Mouse (Mus musculus): Measurements from ENCODE around the gene Dpysl5. TPM values are rescaled to one million over a fixed set of nuclear protein-coding genes. Genes with fewer than 3 reads are reported as not detected.

The Dpysl5 gene
- polyA plus RNA-seq, 1 experiment from 2014 or later: 180 TPM

- Histone ChIP-seq H3K9ac (peak overlapping the region; percentile 55; the same call in 1 of the 2 replicates), H3K4me3 (no peak overlapping the region), H3K27ac (peak overlapping the region; percentile 72), H3K4me2 (peak overlapping the region; percentile 1; the same call in 1 of the 2 replicates), H3K9me3 (no peaks in the 10 kb centered on the region), H3K36me3 (peaks cover 17% of the 10 kb centered on the region), H3K4me1 (replicated peaks) (peaks cover 68% of the 10 kb centered on the region), H3K27me3 (no peaks in the 10 kb centered on the region)
- ATAC-seq (ENCODE audit: low FRiP score): no peak
- WGBS: 34% methylated on average over 10 of the region's 10 CpGs
Measured at GRCm38 (mm10) chr5:30738127-30738828, 26.9 kb downstream of the Dpysl5 start.

- Histone ChIP-seq H3K4me3 (no peak overlapping the region), H3K9me3 (no peaks in the 10 kb centered on the region), H3K9ac (no peak overlapping the region), H3K4me1 (replicated peaks) (peaks cover 59% of the 10 kb centered on the region), H3K27ac (0 out of 2 replicates have a peak overlapping the region, but pooled peaks have one; percentile 72), H3K4me2 (no peak overlapping the region), H3K36me3 (peaks cover 30% of the 10 kb centered on the region), H3K27me3 (no peaks in the 10 kb centered on the region)
- 59% methylated on average over 8 of the region's 8 CpGs for WGBS
- no peak for ATAC-seq (ENCODE audit: low FRiP score)
Measured at GRCm38 (mm10) chr5:30739595-30739994, 28.2 kb downstream of the Dpysl5 start.

GRCm38 (mm10) chr5:30749582-30750311, 38.4 kb downstream of the Dpysl5 start:
- Histone ChIP-seq H3K36me3 (peaks cover 88% of the 10 kb centered on the region), H3K27me3 (no peaks in the 10 kb centered on the region), H3K4me2 (no peak overlapping the region), H3K27ac (peak overlapping the region; percentile 58), H3K4me1 (replicated peaks) (peaks cover 22% of the 10 kb centered on the region), H3K4me3 (no peak overlapping the region), H3K9ac (no peak overlapping the region), H3K9me3 (no peaks in the 10 kb centered on the region)
- peak; percentile 64 for ATAC-seq (ENCODE audit: low FRiP score)
- WGBS: 49% methylated on average over 12 of the region's 12 CpGs

- ATAC-seq (ENCODE audit: low FRiP score): no peak
- Histone ChIP-seq H3K4me3 (no peak overlapping the region), H3K9me3 (no peaks in the 10 kb centered on the region), H3K4me2 (no peak overlapping the region), H3K36me3 (peaks cover 81% of the 10 kb centered on the region), H3K27me3 (no peaks in the 10 kb centered on the region), H3K27ac (no peak overlapping the region), H3K4me1 (replicated peaks) (peaks cover 22% of the 10 kb centered on the region), H3K9ac (no peak overlapping the region)
- WGBS: 78% methylated on average over 5 of the region's 5 CpGs
Measured at GRCm38 (mm10) chr5:30751071-30751470, 39.7 kb downstream of the Dpysl5 start.

GRCm38 (mm10) chr5:30753128-30753527, 41.8 kb downstream of the Dpysl5 start:
- peaks cover 22% of the 10 kb centered on the region for H3K4me1 ChIP-seq (replicated peaks)
- H3K9ac ChIP-seq: no peak overlapping the region
- no peaks in the 10 kb centered on the region for H3K27me3 ChIP-seq
- peaks cover 68% of the 10 kb centered on the region for H3K36me3 ChIP-seq
- H3K4me3 ChIP-seq: no peak overlapping the region
- WGBS: 88% methylated on average over 4 of the region's 4 CpGs
- no peak for ATAC-seq (ENCODE audit: low FRiP score)
- H3K9me3 ChIP-seq: no peaks in the 10 kb centered on the region
- no peak overlapping the region for H3K27ac ChIP-seq
- no peak overlapping the region for H3K4me2 ChIP-seq

- Histone ChIP-seq H3K27me3 (no peaks in the 10 kb centered on the region), H3K36me3 (peaks cover 50% of the 10 kb centered on the region), H3K4me2 (no peak overlapping the region), H3K9me3 (no peaks in the 10 kb centered on the region), H3K9ac (no peak overlapping the region), H3K4me1 (replicated peaks) (peaks cover 4% of the 10 kb centered on the region), H3K27ac (no peak overlapping the region), H3K4me3 (no peak overlapping the region)
- no peak for ATAC-seq (ENCODE audit: low FRiP score)
- WGBS: 87% methylated on average over 5 of the region's 5 CpGs
Measured at GRCm38 (mm10) chr5:30755215-30755614, 43.9 kb downstream of the Dpysl5 start.

DNA sequence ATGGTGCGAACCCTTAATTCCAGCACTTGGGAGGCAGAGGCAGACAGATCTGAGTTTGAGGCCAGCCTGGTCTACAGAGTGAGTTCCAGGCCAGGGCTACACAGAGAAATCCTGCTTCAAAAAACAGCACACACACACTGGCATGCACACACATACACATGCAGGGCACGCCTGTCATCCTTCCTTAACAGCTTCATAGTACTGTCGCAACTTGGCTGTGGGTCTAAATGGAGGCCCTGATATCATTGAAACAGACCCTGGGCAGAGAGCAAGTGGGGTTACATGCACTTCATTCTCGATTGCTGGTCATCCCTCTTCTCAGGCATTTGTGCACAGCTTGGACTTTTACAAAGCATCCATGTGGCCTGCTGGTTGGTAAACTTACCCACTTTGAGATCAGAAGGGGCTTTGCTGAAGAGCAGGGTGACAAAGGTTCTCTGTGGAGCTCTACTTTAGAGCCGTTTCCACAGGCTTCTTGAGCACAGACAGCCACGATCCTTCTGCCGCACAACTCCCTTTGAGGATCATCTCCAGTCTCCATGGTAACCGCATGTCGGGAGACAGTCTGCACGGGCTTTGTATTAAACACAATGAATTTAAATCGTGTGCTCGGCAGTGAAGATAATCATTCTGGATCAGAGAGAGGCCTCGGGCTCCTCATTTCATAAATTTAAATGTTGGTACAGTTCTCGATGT, 51.6 kb downstream of the Dpysl5 start:
- Histone ChIP-seq H3K27me3 (no peaks in the 10 kb centered on the region), H3K4me3 (no peak overlapping the region), H3K9ac (peak overlapping the region; percentile 43), H3K27ac (peak overlapping the region; percentile 93), H3K36me3 (peaks cover 16% of the 10 kb centered on the region), H3K9me3 (no peaks in the 10 kb centered on the region), H3K4me1 (replicated peaks) (peaks cover 58% of the 10 kb centered on the region), H3K4me2 (peak overlapping the region; percentile 28)
- 24% methylated on average over 14 of the region's 14 CpGs for WGBS
- ATAC-seq (ENCODE audit: low FRiP score): peak; percentile 85

DNA sequence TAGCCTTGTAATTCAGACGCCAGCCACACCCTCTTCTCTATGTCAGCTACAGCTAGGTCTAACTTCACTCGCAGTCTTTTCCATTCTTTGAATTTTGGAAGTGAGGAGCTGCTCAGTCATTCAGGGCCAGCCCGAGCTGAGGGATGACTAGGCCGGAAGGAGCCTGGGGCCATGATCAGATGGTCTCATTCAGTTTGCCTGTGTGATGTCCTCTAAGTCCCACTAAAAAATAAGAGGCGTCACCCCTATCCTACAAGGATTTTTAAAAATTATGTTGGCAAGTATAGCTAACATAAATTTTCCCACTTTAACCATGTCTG, 52.1 kb downstream of the Dpysl5 start:
- Histone ChIP-seq H3K9ac (peak overlapping the region; percentile 43; the same call in 1 of the 2 replicates), H3K4me3 (no peak overlapping the region), H3K36me3 (peaks cover 15% of the 10 kb centered on the region), H3K27me3 (no peaks in the 10 kb centered on the region), H3K4me2 (peak overlapping the region; percentile 28), H3K4me1 (replicated peaks) (peaks cover 63% of the 10 kb centered on the region), H3K9me3 (no peaks in the 10 kb centered on the region), H3K27ac (peak overlapping the region; percentile 93)
- peak; percentile 49 for ATAC-seq (ENCODE audit: low FRiP score)
- WGBS: 35% methylated on average over 5 of the region's 5 CpGs

DNA sequence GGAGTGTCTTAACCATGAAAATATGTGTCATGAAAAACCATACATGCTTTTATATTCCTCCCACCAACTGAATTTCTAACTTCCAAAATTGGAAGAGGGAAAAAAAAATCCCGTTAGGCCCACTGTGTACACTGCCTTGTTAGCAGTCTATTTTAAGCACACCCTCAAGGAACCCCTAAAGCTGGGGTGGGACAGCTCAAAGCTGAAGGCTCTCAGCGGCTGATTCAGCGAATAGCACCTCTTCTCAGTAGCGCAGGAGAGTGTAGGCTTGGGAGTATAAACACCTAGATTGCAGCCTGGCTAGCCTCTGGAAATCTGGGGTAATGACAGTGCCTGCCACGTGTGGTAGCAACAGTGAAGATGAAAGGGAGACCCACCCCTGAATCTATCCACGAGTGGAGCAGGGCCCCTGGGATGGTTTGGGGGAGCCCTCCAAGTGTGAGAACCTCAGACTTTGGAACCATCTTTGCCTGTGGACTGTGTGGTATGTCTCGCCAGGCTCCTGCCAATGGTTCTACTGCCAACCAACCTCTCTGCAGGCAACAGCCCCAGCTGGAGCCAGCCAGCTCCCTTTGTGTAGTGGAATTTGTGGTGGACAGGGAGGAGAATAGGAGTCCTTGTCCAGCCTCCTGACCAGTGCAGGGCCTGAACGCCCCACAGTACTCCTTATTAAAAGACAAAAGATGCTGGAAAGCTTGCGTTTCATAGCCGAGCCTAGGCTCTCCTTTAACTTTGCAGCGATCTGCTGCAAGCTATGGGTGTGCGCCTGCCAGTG, 54.4 kb downstream of the Dpysl5 start:
- H3K4me1 ChIP-seq (replicated peaks): peaks cover 72% of the 10 kb centered on the region
- no peak for ATAC-seq (ENCODE audit: low FRiP score)

GRCm38 (mm10) chr5:30768082-30768481, 56.7 kb downstream of the Dpysl5 start:
- Histone ChIP-seq H3K9ac (peak overlapping the region; percentile 35; the same call in 1 of the 2 replicates), H3K27ac (peak overlapping the region; percentile 70)
- ATAC-seq (ENCODE audit: low FRiP score): 0 out of 2 replicates have a peak, but pooled peaks have one; percentile 2

More for the DNA sequence above, 54.4 kb downstream of the Dpysl5 start:
- Histone ChIP-seq H3K4me3 (no peak overlapping the region), H3K4me2 (no peak overlapping the region), H3K27ac (peak overlapping the region; percentile 36), H3K9ac (no peak overlapping the region), H3K27me3 (no peaks in the 10 kb centered on the region), H3K9me3 (no peaks in the 10 kb centered on the region), H3K36me3 (peaks cover 15% of the 10 kb centered on the region)
- WGBS: 64% methylated on average over 12 of the region's 12 CpGs

GRCm38 (mm10) chr5:30768598-30768997, 57.2 kb downstream of the Dpysl5 start:
- peak; percentile 53 for ATAC-seq (ENCODE audit: low FRiP score)
- Histone ChIP-seq H3K4me1 (replicated peaks) (peaks cover 73% of the 10 kb centered on the region), H3K9ac (peak overlapping the region; percentile 35), H3K4me3 (no peak overlapping the region), H3K4me2 (no peak overlapping the region), H3K36me3 (peaks cover 15% of the 10 kb centered on the region), H3K27me3 (no peaks in the 10 kb centered on the region), H3K9me3 (no peaks in the 10 kb centered on the region), H3K27ac (peak overlapping the region; percentile 70)
- 17% methylated on average over 9 of the region's 9 CpGs for WGBS

More at GRCm38 (mm10) chr5:30768082-30768481, 56.7 kb downstream of the Dpysl5 start:
- Histone ChIP-seq H3K4me3 (no peak overlapping the region), H3K27me3 (no peaks in the 10 kb centered on the region), H3K9me3 (no peaks in the 10 kb centered on the region), H3K36me3 (peaks cover 15% of the 10 kb centered on the region), H3K4me1 (replicated peaks) (peaks cover 76% of the 10 kb centered on the region), H3K4me2 (no peak overlapping the region)
- 62% methylated on average over 4 of the region's 4 CpGs for WGBS

Data from hindbrain, embryonic 13.5 days (tissue).